Mouse (Mus musculus): Measurements from ENCODE around the gene Fam163a. TPM values are rescaled to one million over a fixed set of nuclear protein-coding genes. Genes with fewer than 3 reads are reported as not detected.

Fam163a gene
- polyA plus RNA-seq, 1 experiment from 2014 or later, result 7.6 TPM

DNA sequence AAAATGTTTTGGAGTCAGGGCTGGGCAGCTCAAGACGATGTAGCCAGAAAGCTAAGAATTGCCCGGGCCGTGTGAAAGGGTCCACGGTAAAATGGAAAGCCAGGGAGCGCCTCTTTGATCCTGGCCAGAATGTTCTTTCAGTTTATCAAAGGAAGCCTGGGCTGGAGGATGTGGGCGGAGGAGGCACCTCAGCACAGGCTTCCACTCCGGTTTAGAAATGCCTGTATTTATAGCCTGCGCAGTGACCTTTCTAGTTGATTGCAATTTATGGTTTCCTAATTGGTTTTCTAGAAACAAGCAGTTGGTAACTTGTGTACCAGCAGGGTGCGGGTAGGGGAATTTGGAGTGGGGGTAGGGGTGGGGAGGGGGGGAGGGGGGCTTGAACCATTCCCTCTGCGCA is 96.4 kb downstream of the Fam163a start:
- H3K27me3 ChIP-seq (replicated peaks), result 0 out of 2 replicates have a peak, but pooled peaks cover 4% of the 10 kb centered on the region
- H3K9ac ChIP-seq, result no peak overlapping the region
- 17% methylated on average over 10 of the region's 10 CpGs for WGBS
- no peak overlapping the region for H3K4me3 ChIP-seq
- H3K4me2 ChIP-seq (replicated peaks), result peak overlapping the region; percentile 24
- 0 out of 2 replicates have a peak, but pooled peaks cover 5% of the 10 kb centered on the region for H3K9me3 ChIP-seq
- H3K4me1 ChIP-seq, result 0 out of 2 replicates have a peak, but pooled peaks cover 12% of the 10 kb centered on the region
- no peaks in the 10 kb centered on the region for H3K36me3 ChIP-seq
- ATAC-seq (ENCODE audit: low FRiP score, low read depth), result no peak
- H3K27ac ChIP-seq, result no peak overlapping the region

DNA sequence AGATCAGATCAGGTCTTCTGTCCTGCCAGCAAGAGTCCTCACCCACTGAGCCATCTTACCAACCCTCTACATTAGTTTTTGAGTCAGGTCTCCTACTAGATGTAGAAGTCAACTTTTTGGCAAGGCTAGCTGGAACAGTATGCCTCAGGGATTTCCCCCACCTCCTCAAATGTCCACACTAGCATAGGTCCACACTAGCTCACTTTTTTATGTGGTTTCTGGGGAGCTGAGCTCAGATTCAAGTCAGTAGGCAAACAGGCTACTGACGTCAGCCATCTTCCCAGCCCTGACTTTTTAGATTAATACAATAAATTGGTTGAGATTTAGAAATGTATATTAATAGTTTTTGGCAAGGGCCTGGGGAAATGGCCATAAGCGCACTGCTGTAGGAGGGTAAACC is 97.4 kb downstream of the Fam163a start:
- ATAC-seq (ENCODE audit: low FRiP score, low read depth), result no peak
- Histone ChIP-seq H3K4me2 (replicated peaks) (no peak overlapping the region), H3K9me3 (0 out of 2 replicates have a peak, but pooled peaks cover 5% of the 10 kb centered on the region), H3K9ac (no peak overlapping the region), H3K4me3 (no peak overlapping the region), H3K4me1 (0 out of 2 replicates have a peak, but pooled peaks cover 12% of the 10 kb centered on the region), H3K36me3 (no peaks in the 10 kb centered on the region), H3K27ac (no peak overlapping the region), H3K27me3 (replicated peaks) (0 out of 2 replicates have a peak, but pooled peaks cover 4% of the 10 kb centered on the region)
- WGBS, result 89% methylated on average over 2 of the region's 2 CpGs

DNA sequence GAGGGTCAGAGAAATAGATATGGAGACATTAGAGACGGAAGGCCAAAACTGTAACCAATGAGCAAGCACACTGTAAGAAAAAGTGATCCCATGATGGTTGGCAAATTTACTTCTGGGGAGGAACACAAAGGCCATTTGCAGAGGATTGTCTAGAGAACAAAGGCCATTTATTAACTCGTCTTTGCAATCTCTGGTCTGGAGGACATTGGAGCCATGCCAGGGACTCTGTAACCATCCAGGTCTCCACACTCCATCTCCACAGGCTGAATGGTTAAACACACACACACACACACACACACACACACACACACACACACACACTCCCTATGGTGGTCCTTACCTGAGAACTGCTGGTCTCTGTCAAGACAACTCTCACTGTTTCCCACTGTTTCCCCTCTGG is 99.4 kb downstream of the Fam163a start:
- no peak overlapping the region for H3K4me2 ChIP-seq (replicated peaks)
- H3K4me3 ChIP-seq, result no peak overlapping the region
- H3K27me3 ChIP-seq (replicated peaks), result 0 out of 2 replicates have a peak, but pooled peaks cover 4% of the 10 kb centered on the region
- H3K9ac ChIP-seq, result no peak overlapping the region
- no peak overlapping the region for H3K27ac ChIP-seq
- no peak for ATAC-seq (ENCODE audit: low FRiP score, low read depth)
- H3K4me1 ChIP-seq, result 0 out of 2 replicates have a peak, but pooled peaks cover 8% of the 10 kb centered on the region
- 0 out of 2 replicates have a peak, but pooled peaks cover 16% of the 10 kb centered on the region for H3K9me3 ChIP-seq
- no peaks in the 10 kb centered on the region for H3K36me3 ChIP-seq
- WGBS, result 79% methylated on average over 2 of the region's 2 CpGs

DNA sequence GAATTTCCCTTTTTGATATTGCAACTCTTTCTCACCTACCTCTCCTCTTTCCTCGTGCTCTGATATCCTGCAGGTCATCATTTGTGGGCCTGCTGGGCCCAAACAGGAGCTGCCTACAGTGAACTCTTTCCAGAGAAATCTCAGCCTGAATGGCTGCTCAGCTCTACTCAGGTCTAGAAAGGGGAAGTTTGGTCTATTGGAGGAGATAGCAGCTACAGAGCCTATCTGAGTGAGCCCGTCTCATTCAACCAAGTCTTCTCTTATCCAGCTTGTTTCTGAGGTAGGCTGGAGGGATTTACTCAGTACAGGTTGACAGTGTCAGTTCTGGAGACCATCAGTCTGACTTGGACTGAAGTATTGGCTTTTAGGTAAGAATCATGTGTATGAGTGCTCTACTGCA is 101.1 kb downstream of the Fam163a start:
- WGBS, result 94% methylated on average over 2 of the region's 2 CpGs

DNA sequence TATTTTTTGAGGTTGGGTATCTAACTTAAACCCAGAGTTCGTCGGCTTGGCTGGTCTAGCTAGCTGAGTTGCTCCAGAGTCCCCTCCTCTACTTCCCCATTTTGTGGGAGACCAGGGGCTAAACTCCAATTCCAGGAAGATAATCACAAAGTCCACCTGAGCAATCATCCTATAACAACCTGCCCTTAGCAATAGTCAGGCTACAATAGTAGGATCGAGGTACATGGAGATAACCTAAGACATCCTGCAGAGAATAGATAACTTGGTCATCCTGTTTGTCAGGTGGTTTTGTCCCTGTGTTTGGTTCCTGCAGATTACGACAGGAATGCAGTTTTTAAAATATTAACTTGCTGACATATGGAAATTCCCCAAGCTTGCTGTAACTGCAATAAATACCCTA is 113.0 kb downstream of the Fam163a start:
- H3K9me3 ChIP-seq, result no peaks in the 10 kb centered on the region
- 89% methylated on average over 4 of the region's 4 CpGs for WGBS
- no peak overlapping the region for H3K4me2 ChIP-seq (replicated peaks)
- no peak overlapping the region for H3K4me3 ChIP-seq
- H3K27me3 ChIP-seq (replicated peaks), result no peaks in the 10 kb centered on the region
- peaks cover 8% of the 10 kb centered on the region; the same call in 1 of the 2 replicates for H3K4me1 ChIP-seq
- no peak overlapping the region for H3K9ac ChIP-seq
- no peaks in the 10 kb centered on the region for H3K36me3 ChIP-seq
- H3K27ac ChIP-seq, result no peak overlapping the region
- ATAC-seq (ENCODE audit: low FRiP score, low read depth), result no peak

More for the DNA sequence above, 101.1 kb downstream of the Fam163a start:
- Histone ChIP-seq H3K9me3 (0 out of 2 replicates have a peak, but pooled peaks cover 16% of the 10 kb centered on the region), H3K4me2 (replicated peaks) (no peak overlapping the region), H3K36me3 (no peaks in the 10 kb centered on the region), H3K4me3 (no peak overlapping the region), H3K27me3 (replicated peaks) (no peaks in the 10 kb centered on the region), H3K9ac (no peak overlapping the region), H3K27ac (no peak overlapping the region), H3K4me1 (0 out of 2 replicates have a peak, but pooled peaks cover 6% of the 10 kb centered on the region)
- no peak for ATAC-seq (ENCODE audit: low FRiP score, low read depth)

DNA sequence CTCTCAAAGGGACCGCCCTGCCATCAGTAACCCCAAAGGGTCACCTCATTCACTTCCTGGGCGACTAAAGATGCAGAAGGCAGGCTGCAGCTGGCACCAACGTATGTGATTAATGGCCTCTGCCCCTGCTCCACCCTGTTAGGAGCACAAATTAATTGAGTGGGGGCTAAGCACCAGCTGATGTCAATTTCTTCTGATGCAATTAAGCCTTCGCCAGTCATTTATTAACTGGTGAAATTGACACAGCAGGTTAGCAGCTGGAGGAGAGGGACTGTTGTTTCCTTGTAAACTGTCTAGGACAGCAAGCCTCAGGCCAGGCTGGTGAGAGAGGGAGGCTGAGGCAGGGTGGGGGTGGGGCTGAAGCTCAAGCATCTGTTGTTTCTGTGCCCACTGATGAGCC is 114.8 kb downstream of the Fam163a start:
- no peak overlapping the region for H3K27ac ChIP-seq

DNA sequence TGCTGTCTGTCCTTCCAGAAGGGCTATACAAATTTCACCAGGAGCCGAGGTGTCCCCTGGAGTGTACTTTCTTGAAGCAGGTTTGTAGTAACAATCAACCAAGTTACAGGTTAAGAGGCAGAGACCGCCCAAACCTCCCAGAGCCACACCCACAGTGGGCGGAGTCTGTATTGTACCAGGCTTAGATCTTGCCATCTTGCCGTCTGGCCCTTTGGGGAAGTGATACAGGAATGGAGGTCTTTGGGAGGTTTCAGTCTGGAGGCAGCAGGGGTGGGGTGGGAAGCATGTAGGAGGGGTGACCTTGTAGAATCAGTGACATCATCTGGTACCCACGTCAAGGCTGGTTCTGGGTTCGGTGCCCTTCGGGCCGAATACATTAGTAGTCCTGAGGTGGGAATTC is 115.3 kb downstream of the Fam163a start:
- Histone ChIP-seq H3K4me1 (peaks cover 8% of the 10 kb centered on the region; the same call in 1 of the 2 replicates), H3K4me3 (no peak overlapping the region), H3K9ac (no peak overlapping the region), H3K9me3 (no peaks in the 10 kb centered on the region), H3K27me3 (replicated peaks) (no peaks in the 10 kb centered on the region), H3K27ac (no peak overlapping the region), H3K4me2 (replicated peaks) (no peak overlapping the region), H3K36me3 (no peaks in the 10 kb centered on the region)
- WGBS, result 69% methylated on average over 8 of the region's 8 CpGs
- peak; percentile 30 for ATAC-seq (ENCODE audit: low FRiP score, low read depth)

More for the DNA sequence above, 114.8 kb downstream of the Fam163a start:
- Histone ChIP-seq H3K9me3 (no peaks in the 10 kb centered on the region), H3K4me1 (peaks cover 8% of the 10 kb centered on the region; the same call in 1 of the 2 replicates), H3K9ac (no peak overlapping the region), H3K36me3 (no peaks in the 10 kb centered on the region), H3K4me3 (no peak overlapping the region), H3K27me3 (replicated peaks) (no peaks in the 10 kb centered on the region), H3K4me2 (replicated peaks) (no peak overlapping the region)
- WGBS, result 30% methylated on average over 4 of the region's 4 CpGs
- peak; percentile 89 for ATAC-seq (ENCODE audit: low FRiP score, low read depth)

DNA sequence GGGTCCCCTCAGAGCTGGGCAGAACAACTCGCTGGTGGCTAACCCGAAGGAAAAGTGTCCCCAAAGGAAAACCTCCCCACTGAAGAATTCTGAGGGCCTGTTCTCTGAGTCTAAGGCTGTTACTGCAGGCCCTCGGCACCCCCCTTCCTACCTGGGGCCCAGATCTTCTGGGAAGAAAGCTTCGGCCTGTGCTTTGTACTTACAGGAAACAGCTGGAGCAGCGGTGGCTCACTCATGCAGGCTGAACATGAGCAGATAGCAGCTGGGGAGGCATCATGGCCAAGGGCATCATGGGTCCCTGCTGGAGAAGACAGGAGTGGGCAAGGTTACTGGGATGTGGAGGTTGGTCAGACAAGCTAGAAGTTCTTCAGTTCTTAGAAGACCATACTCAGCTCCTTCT is 117.2 kb downstream of the Fam163a start:
- no peak overlapping the region for H3K4me2 ChIP-seq (replicated peaks)
- H3K36me3 ChIP-seq, result no peaks in the 10 kb centered on the region
- H3K27ac ChIP-seq, result no peak overlapping the region
- H3K9me3 ChIP-seq, result no peaks in the 10 kb centered on the region
- no peak overlapping the region for H3K4me3 ChIP-seq
- ATAC-seq (ENCODE audit: low FRiP score, low read depth), result no peak
- peaks cover 8% of the 10 kb centered on the region; the same call in 1 of the 2 replicates for H3K4me1 ChIP-seq
- no peak overlapping the region for H3K9ac ChIP-seq
- H3K27me3 ChIP-seq (replicated peaks), result no peaks in the 10 kb centered on the region
- 80% methylated on average over 5 of the region's 5 CpGs for WGBS

DNA sequence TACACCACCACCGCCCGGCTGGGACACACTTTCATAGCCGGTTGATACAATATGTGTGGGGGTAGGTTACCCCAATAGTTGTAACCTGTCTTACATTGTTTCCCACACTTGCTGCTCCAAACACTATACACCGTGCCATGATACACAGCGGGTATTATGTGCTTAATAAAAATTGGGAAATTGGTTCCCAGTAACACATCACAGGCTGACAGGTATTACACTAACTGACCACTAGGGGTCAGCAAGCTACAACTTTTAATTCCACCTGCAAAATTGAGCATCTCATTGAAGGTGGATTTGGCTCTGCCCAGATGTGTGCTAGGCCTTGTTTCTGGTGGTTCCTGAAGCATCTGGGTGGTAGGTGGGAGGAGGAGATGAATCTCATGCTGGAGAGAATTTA is 119.1 kb downstream of the Fam163a start:
- H3K4me2 ChIP-seq (replicated peaks), result no peak overlapping the region
- H3K9me3 ChIP-seq, result no peaks in the 10 kb centered on the region
- peaks cover 8% of the 10 kb centered on the region; the same call in 1 of the 2 replicates for H3K4me1 ChIP-seq
- ATAC-seq (ENCODE audit: low FRiP score, low read depth), result 0 out of 2 replicates have a peak, but pooled peaks have one; percentile 27
- no peak overlapping the region for H3K27ac ChIP-seq
- H3K9ac ChIP-seq, result no peak overlapping the region
- WGBS, result 61% methylated on average over 5 of the region's 5 CpGs
- H3K4me3 ChIP-seq, result no peak overlapping the region
- H3K36me3 ChIP-seq, result no peaks in the 10 kb centered on the region
- H3K27me3 ChIP-seq (replicated peaks), result no peaks in the 10 kb centered on the region

DNA sequence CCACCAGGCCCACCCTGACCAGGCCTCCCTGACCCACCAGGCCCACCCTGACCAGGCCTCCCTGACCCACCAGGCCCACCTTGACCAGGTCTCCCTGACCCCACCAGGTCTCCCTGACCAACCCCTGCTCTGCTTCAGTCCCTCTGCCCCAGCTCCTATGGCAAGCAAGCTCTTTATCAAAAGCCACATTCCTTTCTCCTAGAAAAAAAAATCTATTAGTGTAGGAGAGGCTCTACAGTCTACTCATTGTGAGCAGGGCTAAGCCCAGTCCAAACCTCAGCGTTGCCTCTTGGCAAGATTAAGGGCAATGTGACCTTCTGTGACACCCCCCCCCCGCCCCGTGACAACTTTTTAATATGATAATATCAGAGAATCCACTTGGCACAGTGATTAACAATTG is 120.2 kb downstream of the Fam163a start:
- Histone ChIP-seq H3K36me3 (no peaks in the 10 kb centered on the region), H3K4me3 (no peak overlapping the region), H3K4me1 (0 out of 2 replicates have a peak, but pooled peaks cover under 1% of the 10 kb centered on the region), H3K9ac (no peak overlapping the region), H3K27ac (no peak overlapping the region), H3K27me3 (replicated peaks) (no peaks in the 10 kb centered on the region), H3K9me3 (no peaks in the 10 kb centered on the region), H3K4me2 (replicated peaks) (no peak overlapping the region)
- 80% methylated on average over 3 of the region's 3 CpGs for WGBS
- ATAC-seq (ENCODE audit: low FRiP score, low read depth), result no peak

DNA sequence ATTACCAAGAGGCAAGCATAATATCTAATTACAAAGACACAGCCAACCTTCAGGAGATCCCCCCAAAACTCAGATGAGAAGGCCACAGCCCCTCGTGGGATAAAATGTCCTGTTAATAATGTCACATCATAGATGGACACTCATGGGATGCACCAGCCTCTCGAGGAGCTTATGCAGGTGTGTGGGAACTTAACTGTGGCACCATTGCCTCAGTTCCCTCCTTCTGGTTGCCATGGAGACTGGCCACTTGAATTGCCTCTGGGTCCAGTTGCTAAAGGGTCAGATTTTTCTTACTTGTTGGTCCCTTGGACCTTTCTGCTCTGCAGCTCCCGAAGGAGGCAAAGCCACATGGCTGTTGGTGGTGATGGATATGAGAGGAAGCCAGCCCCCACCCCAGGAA is 127.2 kb downstream of the Fam163a start:
- H3K9me3 ChIP-seq, result no peaks in the 10 kb centered on the region
- H3K4me3 ChIP-seq, result no peak overlapping the region
- no peaks in the 10 kb centered on the region; the same call in 1 of the 2 replicates for H3K4me1 ChIP-seq
- H3K27me3 ChIP-seq (replicated peaks), result no peaks in the 10 kb centered on the region
- H3K36me3 ChIP-seq, result no peaks in the 10 kb centered on the region
- ATAC-seq (ENCODE audit: low FRiP score, low read depth), result no peak
- H3K4me2 ChIP-seq (replicated peaks), result no peak overlapping the region
- no peak overlapping the region for H3K27ac ChIP-seq
- WGBS, result 65% methylated on average over 3 of the region's 3 CpGs
- H3K9ac ChIP-seq, result no peak overlapping the region

DNA sequence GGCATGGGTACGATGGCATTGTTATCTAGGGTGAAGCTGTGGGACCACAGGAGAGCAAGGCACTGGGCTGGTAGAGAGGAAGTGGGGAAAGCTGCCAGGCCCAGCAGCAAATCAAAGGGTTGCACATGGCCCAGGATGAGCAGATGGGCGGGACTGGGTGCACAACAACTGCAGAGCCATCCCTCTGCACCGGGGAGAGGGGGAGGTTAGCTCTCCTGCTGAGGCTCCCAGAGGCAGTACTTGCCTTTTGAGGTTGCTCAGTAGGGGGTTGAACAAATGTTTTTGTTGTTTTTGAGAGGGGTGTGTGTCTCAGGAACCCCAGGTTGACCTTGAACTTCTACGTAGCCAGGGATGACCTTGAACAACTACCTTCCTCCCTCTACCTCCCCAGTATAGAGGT is 128.4 kb downstream of the Fam163a start:
- Histone ChIP-seq H3K36me3 (no peaks in the 10 kb centered on the region), H3K27ac (no peak overlapping the region), H3K27me3 (replicated peaks) (no peaks in the 10 kb centered on the region), H3K9ac (no peak overlapping the region), H3K4me2 (replicated peaks) (no peak overlapping the region), H3K4me3 (no peak overlapping the region), H3K9me3 (no peaks in the 10 kb centered on the region), H3K4me1 (no peaks in the 10 kb centered on the region; the same call in 1 of the 2 replicates)
- ATAC-seq (ENCODE audit: low FRiP score, low read depth), result no peak
- 43% methylated on average over 4 of the region's 4 CpGs for WGBS

DNA sequence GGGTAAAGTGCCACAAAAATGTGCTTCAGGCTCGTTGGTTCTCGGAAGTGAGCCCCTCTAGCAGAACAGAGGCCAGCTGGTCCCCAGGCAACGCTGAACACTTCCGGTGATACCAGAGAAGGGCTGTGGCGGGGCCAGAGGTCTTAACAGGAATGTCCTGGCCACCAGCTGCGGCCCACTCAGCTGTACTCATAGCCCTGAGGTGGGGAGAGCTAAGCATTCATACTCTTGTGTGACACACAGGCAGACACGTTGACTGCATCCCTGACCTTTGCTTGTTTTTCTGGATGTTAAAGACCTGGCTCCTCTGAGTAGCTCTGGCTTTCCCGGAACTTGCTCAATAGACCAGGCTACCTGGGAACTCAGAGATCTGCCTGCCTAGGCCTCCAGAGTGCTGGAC is 130.3 kb downstream of the Fam163a start:
- no peaks in the 10 kb centered on the region for H3K36me3 ChIP-seq
- H3K4me2 ChIP-seq (replicated peaks), result no peak overlapping the region
- H3K27ac ChIP-seq, result no peak overlapping the region
- H3K4me3 ChIP-seq, result no peak overlapping the region
- no peak overlapping the region for H3K9ac ChIP-seq
- WGBS, result 52% methylated on average over 8 of the region's 8 CpGs
- H3K4me1 ChIP-seq, result no peaks in the 10 kb centered on the region; the same call in 1 of the 2 replicates
- H3K27me3 ChIP-seq (replicated peaks), result no peaks in the 10 kb centered on the region
- H3K9me3 ChIP-seq, result no peaks in the 10 kb centered on the region
- ATAC-seq (ENCODE audit: low FRiP score, low read depth), result no peak
